Mouse (Mus musculus): ENCODE measurements around the gene Abat.
A peak's percentile ranks its signal among the peaks of the same experiment; 100 is the strongest.

DNA sequence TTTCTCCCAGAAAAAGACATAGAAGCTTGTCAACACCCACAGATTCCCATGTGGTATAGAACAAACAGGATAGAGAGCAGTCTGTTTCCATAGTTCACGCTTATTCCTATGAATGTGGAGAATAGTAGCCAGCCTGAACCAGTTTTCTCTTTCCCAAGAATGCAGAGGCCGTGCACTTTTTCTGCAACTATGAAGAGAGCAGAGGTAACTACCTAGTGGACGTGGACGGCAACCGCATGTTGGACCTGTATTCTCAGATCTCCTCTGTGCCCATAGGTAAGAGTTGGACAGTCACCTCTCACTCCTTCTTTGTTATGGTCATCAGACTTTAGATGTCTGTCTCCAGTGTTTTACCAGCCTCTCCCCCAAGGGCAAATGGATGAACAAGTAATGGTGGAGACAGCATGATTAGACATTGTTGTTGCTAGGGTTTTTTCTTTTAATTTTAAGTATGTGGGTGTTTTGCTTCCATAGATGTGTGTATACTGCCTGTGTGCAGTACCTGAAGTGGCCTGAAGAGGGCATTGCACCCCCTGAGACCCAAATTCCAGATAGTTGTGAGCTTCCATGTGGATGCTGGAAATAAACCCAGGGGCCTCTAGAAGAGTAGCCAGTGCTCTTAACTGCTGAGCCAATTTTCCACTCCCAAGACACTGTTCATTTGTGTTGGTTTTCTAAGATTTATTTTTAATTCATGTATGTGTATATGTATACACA is 69.5 kb downstream of the Abat start:
- peak; percentile 39; the same call in 1 of the 2 replicates for TF ChIP-seq CTCF (IDR thresholded peaks at IDR 0.05; ENCODE audit: low read depth, low read length)
- no peak for TF ChIP-seq POLR2A (IDR thresholded peaks at IDR 0.05; ENCODE audit: extremely low read depth, insufficient read depth, low read length)

All from liver, adult 2 months (tissue).